In genomic region chr10:121067416-121067951, GRCm38 (mm10) we compare ENCODE assay signal across 20 mouse cellular contexts. TPM values are rescaled to one million over a fixed set of nuclear protein-coding genes. Genes with fewer than 3 reads are reported as not detected.
DNase-seq lines count a peak whose midpoint lies in the region; ATAC-seq and TF ChIP-seq lines count a peak whose summit lies in the region.
"Had no signal": no experiment of that assay in that cellular context is flagged by ENCODE, and none has a peak within 500 bp of the region (broad histone marks: within the 10 kb centered on the region; RNA-seq: fewer than 3 reads in every experiment).

No protein-coding gene starts in this region.

- no peak for ATAC-seq in embryonic facial prominence, embryonic 12.5 days (ENCODE audit: insufficient number of reproducible peaks, insufficient read depth, low FRiP score, low TSS enrichment)
- ATAC-seq in limb, embryonic 12.5 days (ENCODE audit: insufficient number of reproducible peaks, insufficient read depth, low FRiP score, low TSS enrichment, low read depth) = no peak
- no peak for ATAC-seq in embryonic facial prominence, embryonic 13.5 days (ENCODE audit: insufficient number of reproducible peaks, insufficient read depth, low FRiP score, low TSS enrichment, low read depth)
- no peak for ATAC-seq in midbrain, postnatal 0 days (ENCODE audit: low FRiP score)
- ATAC-seq: activated CD4-positive, CD25-positive, alpha-beta regulatory T cell, adult 4 months; forebrain, embryonic 15.5 days; intestine, postnatal 0 days; midbrain, embryonic 16.5 days had no signal

- 61% methylated on average over 7 of the region's 7 CpGs for WGBS in embryonic facial prominence, embryonic 12.5 days
- whole genome bisulfite sequencing in embryonic facial prominence, embryonic 10.5 days = 87% methylated on average over 7 of the region's 7 CpGs
- WGBS in limb, embryonic 12.5 days = 71% methylated on average over 7 of the region's 7 CpGs
- WGBS in limb, embryonic 10.5 days = 84% methylated on average over 7 of the region's 7 CpGs
- WGBS in embryonic facial prominence, embryonic 13.5 days = 40% methylated on average over 7 of the region's 7 CpGs
- 87% methylated on average over 7 of the region's 7 CpGs for WGBS in midbrain, postnatal 0 days

- H3K9ac ChIP-seq in embryonic facial prominence, embryonic 12.5 days = no peak overlapping the region
- H3K9ac ChIP-seq in limb, embryonic 12.5 days (replicated peaks) = no peak overlapping the region
- no peak overlapping the region for H3K9ac ChIP-seq in embryonic facial prominence, embryonic 13.5 days
- no peak overlapping the region for H3K9ac ChIP-seq in midbrain, postnatal 0 days (replicated peaks; ENCODE audit: low read length, poor library complexity, severe bottlenecking)
- H3K9ac ChIP-seq: forebrain, embryonic 15.5 days; hindbrain, embryonic 12.5 days; liver, embryonic 14.5 days had no signal

- H3K27me3 ChIP-seq in embryonic facial prominence, embryonic 12.5 days = no peaks in the 10 kb centered on the region
- peaks cover 5% of the 10 kb centered on the region; the same call in 1 of the 2 replicates for H3K27me3 ChIP-seq in embryonic facial prominence, embryonic 10.5 days (replicated peaks; ENCODE audit: low read depth, poor library complexity, severe bottlenecking)
- no peaks in the 10 kb centered on the region for H3K27me3 ChIP-seq in limb, embryonic 12.5 days
- no peaks in the 10 kb centered on the region for H3K27me3 ChIP-seq in limb, embryonic 10.5 days (ENCODE audit: low read depth, poor library complexity, severe bottlenecking)
- H3K27me3 ChIP-seq in embryonic facial prominence, embryonic 13.5 days = no peaks in the 10 kb centered on the region
- H3K27me3 ChIP-seq in midbrain, postnatal 0 days (ENCODE audit: insufficient read depth, low read length) = no peaks in the 10 kb centered on the region
- H3K27me3 ChIP-seq: forebrain, embryonic 15.5 days; hindbrain, embryonic 12.5 days had no signal

- H3K27ac ChIP-seq in embryonic facial prominence, embryonic 12.5 days = 0 out of 2 replicates have a peak overlapping the region, but pooled peaks have one; percentile 36
- H3K27ac ChIP-seq in embryonic facial prominence, embryonic 10.5 days (replicated peaks) = no peak overlapping the region
- H3K27ac ChIP-seq in limb, embryonic 12.5 days = peak overlapping the region; percentile 64; the same call in 1 of the 2 replicates
- no peak overlapping the region for H3K27ac ChIP-seq in limb, embryonic 10.5 days
- peak overlapping the region; percentile 44; the same call in 1 of the 2 replicates for H3K27ac ChIP-seq in embryonic facial prominence, embryonic 13.5 days
- no peak overlapping the region for H3K27ac ChIP-seq in midbrain, postnatal 0 days (ENCODE audit: low read depth, low read length)
- H3K27ac ChIP-seq: forebrain, embryonic 15.5 days; heart, adult 2 months; hindbrain, embryonic 12.5 days; left cerebral cortex, adult 2 months; liver, embryonic 14.5 days; midbrain, embryonic 10.5 days had no signal

- peak; percentile 11 for DNase-seq in adrenal gland, adult 2 months
- no peak for DNase-seq in adrenal gland, adult 8-10 months
- DNase-seq in embryonic facial prominence, embryonic 10.5 days (ENCODE audit: low spot score) = no peak
- no peak for DNase-seq in limb, embryonic 10.5 days (ENCODE audit: low spot score)
- no peak for DNase-seq in midbrain, postnatal 0 days (ENCODE audit: low spot score)
- DNase-seq: cerebellum, adult 8-10 months; heart, adult 2 months; thymus, postnatal 25 days had no signal

- no peak overlapping the region for H3K4me2 ChIP-seq in embryonic facial prominence, embryonic 12.5 days (replicated peaks)
- no peak overlapping the region for H3K4me2 ChIP-seq in limb, embryonic 12.5 days
- peak overlapping the region; percentile 12; the same call in 1 of the 2 replicates for H3K4me2 ChIP-seq in embryonic facial prominence, embryonic 13.5 days
- H3K4me2 ChIP-seq in midbrain, postnatal 0 days (ENCODE audit: low read depth, low read length, poor library complexity, severe bottlenecking) = no peak overlapping the region
- H3K4me2 ChIP-seq: forebrain, embryonic 15.5 days; hindbrain, embryonic 12.5 days had no signal

- no peaks in the 10 kb centered on the region for H3K36me3 ChIP-seq in embryonic facial prominence, embryonic 12.5 days
- no peaks in the 10 kb centered on the region for H3K36me3 ChIP-seq in embryonic facial prominence, embryonic 10.5 days (replicated peaks)
- H3K36me3 ChIP-seq in limb, embryonic 12.5 days = no peaks in the 10 kb centered on the region
- H3K36me3 ChIP-seq in limb, embryonic 10.5 days = no peaks in the 10 kb centered on the region
- no peaks in the 10 kb centered on the region for H3K36me3 ChIP-seq in embryonic facial prominence, embryonic 13.5 days
- H3K36me3 ChIP-seq in midbrain, postnatal 0 days (ENCODE audit: insufficient read depth, low read length) = no peaks in the 10 kb centered on the region
- H3K36me3 ChIP-seq: forebrain, embryonic 15.5 days; hindbrain, embryonic 12.5 days; midbrain, embryonic 10.5 days had no signal

- TF ChIP-seq CTCF in midbrain, postnatal 0 days (IDR thresholded peaks at IDR 0.05) = no peak

- peaks cover 9% of the 10 kb centered on the region; the same call in 1 of the 2 replicates for H3K4me1 ChIP-seq in embryonic facial prominence, embryonic 12.5 days
- no peaks in the 10 kb centered on the region for H3K4me1 ChIP-seq in embryonic facial prominence, embryonic 10.5 days
- H3K4me1 ChIP-seq in limb, embryonic 12.5 days (replicated peaks) = peaks cover 15% of the 10 kb centered on the region
- peaks cover 5% of the 10 kb centered on the region for H3K4me1 ChIP-seq in limb, embryonic 10.5 days
- H3K4me1 ChIP-seq in embryonic facial prominence, embryonic 13.5 days = peaks cover 27% of the 10 kb centered on the region
- H3K4me1 ChIP-seq in midbrain, postnatal 0 days (ENCODE audit: insufficient read depth, low read length) = no peaks in the 10 kb centered on the region
- H3K4me1 ChIP-seq: forebrain, embryonic 15.5 days; hindbrain, embryonic 12.5 days; midbrain, embryonic 10.5 days had no signal

- H3K4me3 ChIP-seq in embryonic facial prominence, embryonic 12.5 days = no peak overlapping the region
- no peak overlapping the region for H3K4me3 ChIP-seq in embryonic facial prominence, embryonic 10.5 days
- H3K4me3 ChIP-seq in limb, embryonic 12.5 days (replicated peaks) = no peak overlapping the region
- no peak overlapping the region for H3K4me3 ChIP-seq in limb, embryonic 10.5 days
- no peak overlapping the region for H3K4me3 ChIP-seq in embryonic facial prominence, embryonic 13.5 days
- no peak overlapping the region for H3K4me3 ChIP-seq in midbrain, postnatal 0 days (ENCODE audit: low read depth, low read length)
- H3K4me3 ChIP-seq: forebrain, embryonic 15.5 days; heart, adult 2 months; hindbrain, embryonic 12.5 days; left cerebral cortex, adult 2 months; midbrain, embryonic 10.5 days had no signal

- no peaks in the 10 kb centered on the region for H3K9me3 ChIP-seq in embryonic facial prominence, embryonic 12.5 days
- no peaks in the 10 kb centered on the region for H3K9me3 ChIP-seq in embryonic facial prominence, embryonic 10.5 days
- no peaks in the 10 kb centered on the region for H3K9me3 ChIP-seq in limb, embryonic 12.5 days
- H3K9me3 ChIP-seq in limb, embryonic 10.5 days (replicated peaks) = no peaks in the 10 kb centered on the region
- no peaks in the 10 kb centered on the region for H3K9me3 ChIP-seq in embryonic facial prominence, embryonic 13.5 days
- no peaks in the 10 kb centered on the region for H3K9me3 ChIP-seq in midbrain, postnatal 0 days (ENCODE audit: low read length)
- H3K9me3 ChIP-seq: forebrain, embryonic 15.5 days; hindbrain, embryonic 12.5 days; midbrain, embryonic 10.5 days had no signal

RNA-seq across cellular contexts. Expression of gene Wif1, which starts 33.7 kb away (rescaled TPM):
- total RNA-seq in adrenal gland, adult 2 months (2021) = under 1 TPM in 1 of 2 experiments, not detected in 1; 0.24 TPM
- polyA plus RNA-seq in adrenal gland, adult 2 months (2012; rRNA removed) = 0.08 and 0.20 TPM in 2 replicates
- under 1 TPM in 1 of 4 experiments, not detected in 3; 0.24 TPM for total RNA-seq in adrenal gland, adult 8-10 months (2022)
- 20.9 and 23.8 TPM in 2 replicates for polyA plus RNA-seq in embryonic facial prominence, embryonic 12.5 days (2016; fragmentation: Nextera tagmentation; extraction: Ambion mirVana)
- polyA plus RNA-seq in embryonic facial prominence, embryonic 10.5 days (2016; fragmentation: Nextera tagmentation; extraction: Ambion mirVana) = 2.4 and 8.1 TPM in 2 replicates
- 87.4 and 91.8 TPM in 2 replicates for polyA plus RNA-seq in limb, embryonic 12.5 days (2016; fragmentation: Nextera tagmentation; extraction: Ambion mirVana)
- 18.1 and 35.8 TPM in 2 replicates for polyA plus RNA-seq in limb, embryonic 10.5 days (2016; fragmentation: Nextera tagmentation; extraction: Ambion mirVana)
- polyA plus RNA-seq in embryonic facial prominence, embryonic 13.5 days (2015; fragmentation: Nextera tagmentation; extraction: Ambion mirVana) = 74.0 and 111 TPM in 2 replicates
- 4.7 and 7.5 TPM in 2 replicates for total RNA-seq in midbrain, postnatal 0 days (2014; rRNA removed)
- polyA plus RNA-seq in midbrain, postnatal 0 days (2015; fragmentation: Nextera tagmentation; extraction: Ambion mirVana) = 13.7 and 13.9 TPM in 2 replicates
- polyA plus RNA-seq: activated CD4-positive, CD25-positive, alpha-beta regulatory T cell, adult 4 months; spleen, adult 2 months had no signal

Comparison
In these comparisons a context has a peak if more than half of its experiments do, and no peak if none do; other contexts are left out.
1. H3K27ac ChIP-seq: peak in embryonic facial prominence, embryonic 12.5 days (single experiment), limb, embryonic 12.5 days (single experiment) and embryonic facial prominence, embryonic 13.5 days (single experiment); none in embryonic facial prominence, embryonic 10.5 days (single experiment), limb, embryonic 10.5 days (single experiment) and midbrain, postnatal 0 days (single experiment).